Mouse (Mus musculus) retina, postnatal 1 day (tissue): ENCODE measurements around the gene Gm17428.

ENCODE experiments used
- DNase-seq: peaks from one replicate; pipeline ENCODE4 v3.0.0-alpha.2; 2012

Gene Gm17428

DNA sequence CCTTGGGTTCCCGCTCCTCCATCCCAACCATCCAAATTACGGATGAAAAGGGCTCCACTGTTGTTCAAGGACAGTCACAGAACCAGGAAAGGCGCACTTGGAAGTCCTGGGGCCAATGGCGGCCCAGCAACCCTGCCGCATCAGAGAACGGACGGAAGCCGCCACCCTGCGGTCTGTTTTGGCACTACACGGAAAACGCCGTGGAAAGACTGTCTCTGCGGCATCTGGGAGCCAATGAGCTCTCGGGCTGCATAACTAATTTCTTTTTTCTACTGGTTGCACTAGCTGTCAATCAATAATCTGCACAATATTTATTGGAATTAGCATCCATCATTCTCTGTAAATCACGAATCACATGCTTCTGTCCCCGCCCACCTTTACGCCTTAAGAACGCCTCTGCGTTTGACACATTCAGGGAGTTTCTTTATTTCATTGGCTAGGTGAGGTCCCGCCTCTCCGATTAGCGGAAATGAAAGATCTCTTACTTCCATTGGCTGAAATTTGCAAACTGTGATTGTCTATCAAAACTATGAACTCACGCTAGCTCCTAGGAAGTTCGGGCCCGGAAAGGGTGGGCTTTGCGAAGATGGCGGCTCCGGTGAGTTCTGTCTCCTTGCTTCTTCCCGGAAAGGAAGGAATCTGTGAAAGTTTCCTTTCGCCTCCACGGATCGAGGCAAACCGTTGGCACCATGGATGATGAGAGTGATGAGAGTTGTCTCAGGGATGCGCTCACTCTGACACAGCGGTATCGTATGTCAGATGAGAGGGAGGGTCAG is 38.4 kb downstream of the Gm17428 start, which contains the start of gene Ngdn:
Gene Ngdn (plus strand): TSS at position 464 of the 776 bp plus-strand sequence.
- peak; percentile 100 for DNase-seq

DNA sequence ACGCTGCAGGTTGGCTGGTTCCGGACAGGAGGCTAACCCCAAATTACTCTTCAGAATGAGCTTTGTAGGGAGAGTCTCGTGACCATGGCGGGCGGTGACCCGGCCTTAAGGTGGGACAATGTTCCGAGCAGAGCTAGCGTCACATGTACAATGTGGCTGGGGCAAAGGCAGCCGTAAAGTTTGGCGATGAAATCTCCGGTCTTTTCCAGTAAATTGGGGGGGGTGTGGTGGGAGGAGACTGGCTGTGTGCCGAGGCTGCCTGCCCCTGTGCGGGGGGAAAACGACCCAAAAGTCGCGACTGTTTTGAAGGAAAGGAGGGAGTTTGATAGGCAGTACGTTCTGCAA is 39.0 kb downstream of the Gm17428 start:
- no peak for DNase-seq

DNA sequence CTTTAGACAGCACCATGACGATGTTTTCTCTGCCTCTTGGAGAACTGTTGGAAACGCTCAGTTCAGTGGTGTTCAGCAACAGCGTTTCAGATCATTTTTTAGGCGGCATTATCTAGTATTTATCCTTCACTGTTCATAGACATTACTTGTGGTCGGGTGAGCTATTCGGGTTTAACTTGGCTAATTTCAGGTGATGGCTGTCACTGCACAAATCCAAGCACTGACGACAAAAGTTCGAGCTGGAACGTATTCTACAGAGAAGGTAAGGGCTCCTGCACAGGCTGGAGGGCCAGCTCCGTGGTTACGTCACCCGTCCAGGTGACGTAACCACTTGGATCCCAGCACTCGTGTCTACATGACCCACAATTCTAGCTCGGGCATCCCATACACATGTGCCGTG is 40.1 kb downstream of the Gm17428 start:
- DNase-seq = no peak

DNA sequence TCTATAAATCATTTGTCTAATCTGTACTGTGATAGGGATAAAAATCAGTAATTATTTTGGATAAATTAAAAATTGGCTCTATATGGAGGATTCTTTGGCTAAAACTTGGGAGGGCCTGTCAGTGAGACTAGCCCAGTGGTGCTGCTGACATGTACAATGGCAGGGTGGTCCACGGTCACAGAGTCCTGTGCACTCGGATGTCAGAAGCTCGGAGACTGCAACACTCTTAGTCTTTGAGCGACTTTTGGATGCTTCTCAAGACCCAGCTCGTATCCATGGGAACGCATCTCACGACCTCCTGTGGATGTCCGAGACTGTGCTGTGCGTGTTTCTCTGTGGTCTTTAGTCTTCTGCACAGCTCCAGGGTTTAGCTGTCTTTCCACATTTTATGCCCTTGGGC is 43.7 kb downstream of the Gm17428 start:
- DNase-seq = no peak

DNA sequence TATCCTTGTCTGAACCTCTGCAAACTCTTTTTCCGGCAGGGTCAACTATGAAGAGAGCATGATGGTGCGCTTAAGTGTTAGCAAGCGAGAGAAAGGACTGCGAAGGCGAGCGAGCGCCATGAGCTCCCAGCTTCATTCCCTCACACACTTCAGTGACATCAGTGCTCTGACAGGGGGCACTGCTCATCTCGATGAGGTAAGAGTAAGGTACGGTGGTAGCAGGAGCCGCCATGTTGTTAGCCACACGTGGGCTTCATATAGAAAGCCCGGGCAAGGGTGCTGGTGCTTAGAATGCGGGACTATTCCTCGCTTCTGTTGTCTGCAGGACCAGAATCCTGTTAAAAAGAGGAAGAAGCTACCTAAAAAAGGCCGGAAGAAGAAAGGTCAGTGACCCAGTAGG is 46.3 kb downstream of the Gm17428 start:
- no peak for DNase-seq

DNA sequence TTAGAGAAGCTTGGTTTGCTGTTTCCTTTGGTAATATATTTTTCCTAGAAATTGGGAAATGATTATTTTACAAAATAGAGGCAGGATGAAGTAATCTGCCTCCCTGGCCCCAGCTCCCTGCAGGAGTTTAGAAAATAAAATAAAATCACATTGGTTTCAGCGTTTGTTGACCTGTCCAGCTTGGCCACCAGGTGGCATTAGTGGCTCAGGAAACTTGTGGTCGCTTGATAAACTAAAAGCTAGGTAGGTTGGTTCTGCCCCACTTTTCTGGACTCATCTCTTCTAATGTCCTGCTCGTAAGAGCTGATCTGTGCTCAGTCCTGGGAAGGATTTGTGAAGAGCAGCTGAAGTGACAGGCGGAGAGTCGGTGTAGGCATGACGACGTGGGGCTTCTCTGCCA is 47.5 kb downstream of the Gm17428 start:
- peak; percentile 77 for DNase-seq

DNA sequence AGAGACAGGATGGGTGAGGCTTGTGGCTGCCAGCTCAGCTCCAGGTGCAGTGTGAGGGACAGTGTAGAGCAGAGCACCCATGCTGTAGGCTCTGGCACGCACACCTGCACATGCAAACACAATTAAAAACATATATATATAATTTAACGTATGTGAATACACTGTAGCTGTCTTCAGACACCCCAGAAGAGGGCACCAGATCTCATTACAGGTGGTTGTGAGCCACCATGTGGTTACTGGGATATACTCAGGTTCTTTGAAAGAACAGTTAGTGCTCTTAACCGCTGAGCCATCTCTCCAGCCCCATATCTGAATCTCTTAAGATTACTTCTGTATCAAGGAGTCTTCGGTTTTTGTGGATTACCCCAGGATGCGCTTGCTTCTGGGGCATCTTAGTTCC is 48.8 kb downstream of the Gm17428 start:
- DNase-seq = no peak
